Mouse (Mus musculus): ENCODE data around the gene Tmem268. TPM values are rescaled to one million over a fixed set of nuclear protein-coding genes. Genes with fewer than 3 reads are reported as not detected.

The Tmem268 gene
- 0.42 and 1.4 TPM in 2 replicates for total RNA-seq (2015; ENCODE audit: low replicate concordance)
- total RNA-seq (2017; ENCODE audit: low replicate concordance): 2.0 and 2.1 TPM in 2 replicates

DNA sequence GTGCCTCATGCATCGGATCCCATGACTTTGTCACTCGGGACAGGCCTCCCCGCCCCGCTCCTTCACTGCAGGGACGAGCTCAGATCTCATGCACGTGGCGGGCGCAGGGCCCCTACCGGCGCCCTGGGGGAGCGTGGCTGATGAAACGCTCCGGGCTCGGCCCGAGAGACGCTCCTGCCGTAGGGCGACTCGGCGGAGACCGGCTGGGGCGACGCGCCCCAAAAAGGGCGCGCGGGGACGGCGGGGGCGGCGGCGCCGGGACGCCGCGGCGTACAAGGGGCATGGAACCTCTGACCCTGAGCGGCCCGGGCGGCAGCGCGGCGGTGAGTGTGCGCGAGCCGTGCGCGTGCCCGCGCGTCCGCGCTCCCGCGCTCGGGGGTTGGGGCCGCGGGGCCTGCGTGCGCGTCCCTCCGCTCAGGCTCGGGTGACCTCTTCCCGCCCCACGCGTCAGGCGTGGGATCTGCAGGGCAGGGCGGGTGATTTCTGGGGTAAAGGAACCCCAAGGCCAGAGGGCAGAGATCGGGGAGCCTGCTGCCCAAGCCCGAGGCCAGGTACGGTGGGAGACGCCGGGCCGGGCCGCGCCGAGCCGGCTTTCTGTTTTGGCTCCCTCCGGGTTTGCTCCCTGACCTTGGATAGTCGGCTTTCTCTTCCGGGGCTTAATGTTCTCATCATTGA, at the start of gene Tmem268:
TSS of gene Tmem268 (plus strand) at position 375 of the 675 bp plus-strand sequence.
- ATAC-seq (replicated peaks; ENCODE audit: low FRiP score, poor library complexity, severe bottlenecking): peak; percentile 65

DNA sequence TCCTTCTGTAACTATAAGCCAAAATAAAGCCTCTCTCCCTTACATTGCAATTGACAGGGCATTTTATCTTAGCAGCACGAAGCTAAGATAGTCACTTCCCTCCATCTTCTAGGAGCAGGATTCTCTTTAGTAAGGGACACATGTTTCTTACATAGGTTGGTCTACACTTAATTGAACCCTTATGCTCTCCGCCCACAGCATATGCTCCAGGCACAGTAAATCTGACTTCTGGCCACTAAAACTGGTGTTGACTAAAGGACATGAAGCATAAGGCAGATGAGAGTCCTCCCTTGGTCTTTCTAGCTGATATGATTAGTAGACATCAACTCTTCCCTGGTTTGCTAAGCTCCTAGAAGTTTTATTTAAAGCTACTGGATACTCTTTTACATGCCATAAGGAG, 45.7 kb upstream of the Tmem268 start:
- ATAC-seq (replicated peaks; ENCODE audit: low FRiP score, poor library complexity, severe bottlenecking): no peak

DNA sequence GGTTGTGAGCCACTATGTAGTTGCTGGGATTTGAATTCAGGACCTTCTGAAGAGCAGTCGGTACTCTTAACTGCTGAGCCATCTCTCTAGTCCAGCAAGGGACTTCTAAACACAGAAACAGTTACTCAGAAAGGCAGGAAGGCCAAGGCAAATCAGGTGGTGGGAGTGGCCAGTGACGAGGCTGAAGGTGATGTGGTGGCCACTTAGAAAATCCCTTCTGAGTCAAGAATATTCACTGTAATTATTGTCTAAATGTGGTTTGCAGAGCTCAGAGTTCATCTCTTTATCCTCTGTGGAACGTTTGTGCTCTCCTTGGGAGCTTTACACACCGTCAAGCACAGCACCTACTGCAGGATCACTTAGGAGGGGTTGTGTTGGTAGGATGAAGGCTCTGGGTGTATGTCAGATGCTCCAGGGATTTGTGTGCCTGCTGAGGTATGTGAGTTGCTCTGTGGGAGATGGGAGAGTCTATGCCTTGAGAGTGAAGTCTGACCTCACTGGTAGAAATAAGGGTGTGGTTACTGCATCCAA, 44.1 kb upstream of the Tmem268 start:
- no peak for ATAC-seq (replicated peaks; ENCODE audit: low FRiP score, poor library complexity, severe bottlenecking)

DNA sequence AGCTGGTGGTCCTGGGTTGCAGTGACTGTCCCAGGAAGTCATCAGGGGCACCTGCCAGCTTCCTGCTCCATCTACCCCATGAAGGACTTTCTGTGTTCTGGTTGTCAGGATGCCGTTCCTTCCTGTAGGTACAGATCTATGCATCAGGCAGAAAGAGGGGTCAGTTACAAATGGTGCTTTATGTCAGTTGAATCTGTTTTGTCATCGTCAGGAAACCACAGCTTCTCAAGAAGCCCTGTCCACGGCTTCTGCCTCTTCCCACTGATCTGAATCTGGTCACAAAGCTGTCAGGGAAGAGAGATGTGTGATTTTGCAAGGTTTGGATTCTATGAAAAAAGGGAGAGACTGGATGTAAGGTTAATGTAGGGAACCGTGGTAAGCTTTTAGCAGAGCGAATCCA, 43.6 kb upstream of the Tmem268 start:
- ATAC-seq (replicated peaks; ENCODE audit: low FRiP score, poor library complexity, severe bottlenecking): no peak

DNA sequence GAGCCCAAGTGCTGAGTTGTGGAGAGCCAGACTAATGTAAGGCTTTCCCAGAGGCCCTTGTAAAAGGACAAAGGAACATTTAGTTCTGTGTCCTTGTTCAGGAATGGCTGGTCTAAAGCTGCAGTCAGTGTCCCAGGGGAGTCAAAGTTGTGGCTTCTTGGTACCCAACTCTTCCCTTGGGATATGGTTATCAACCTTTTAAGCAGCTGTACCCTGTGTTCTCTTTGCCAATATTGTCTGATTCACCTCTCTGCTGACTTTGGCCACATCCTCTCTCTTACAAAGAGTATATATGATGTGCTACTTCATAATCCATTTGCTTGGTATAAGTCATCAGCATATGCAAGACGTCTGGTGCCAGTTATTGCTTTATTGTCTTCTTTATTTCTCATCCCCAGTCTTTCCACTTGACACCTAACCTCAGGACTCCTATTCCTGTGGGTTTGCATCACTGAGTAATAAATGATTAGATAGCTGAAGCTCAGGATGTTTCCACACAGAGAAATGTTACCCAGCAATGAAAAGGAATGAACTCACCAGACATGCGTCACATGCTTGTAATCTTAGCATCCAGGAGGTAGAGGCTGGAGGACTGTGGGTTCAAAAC, 36.7 kb upstream of the Tmem268 start:
- ATAC-seq (replicated peaks; ENCODE audit: low FRiP score, poor library complexity, severe bottlenecking): no peak

DNA sequence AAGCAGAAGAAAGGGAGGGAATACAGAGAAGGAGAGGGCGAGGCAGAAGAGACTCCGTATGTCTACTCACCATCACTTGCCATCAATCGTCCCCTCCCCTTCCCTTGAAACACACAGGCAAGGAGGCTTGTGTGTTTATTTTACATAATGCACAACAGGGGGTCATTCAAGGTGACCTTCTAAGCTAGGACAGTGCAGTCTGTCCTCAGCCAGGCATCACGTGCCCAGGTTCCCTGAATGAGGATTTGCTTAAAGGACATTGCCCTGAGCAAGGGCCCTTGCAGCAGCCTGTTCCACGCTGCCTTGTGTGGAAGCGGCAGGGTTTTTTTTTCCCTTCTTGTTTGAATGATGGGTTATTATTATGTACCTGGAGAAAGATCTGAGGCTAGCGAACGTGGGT, 33.1 kb upstream of the Tmem268 start:
- ATAC-seq (replicated peaks; ENCODE audit: low FRiP score, poor library complexity, severe bottlenecking): no peak

DNA sequence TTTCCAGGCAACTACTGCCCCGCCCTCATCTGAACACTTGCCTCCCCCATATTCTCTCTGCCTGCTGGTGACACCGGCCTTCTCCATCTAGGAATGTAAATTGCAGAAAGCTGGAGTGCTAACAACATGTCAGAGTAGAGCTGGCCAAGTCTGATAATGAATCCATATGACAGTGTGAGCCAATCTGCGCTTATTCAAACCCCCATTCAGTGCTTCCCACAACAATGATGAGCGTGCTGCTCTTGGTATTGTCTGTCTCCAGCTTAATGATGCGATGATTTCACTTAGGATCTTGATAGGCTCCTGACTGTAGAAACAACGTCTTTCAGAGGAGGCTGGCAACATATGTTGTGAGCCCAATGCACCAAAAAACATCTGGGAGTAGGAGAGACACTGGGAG, 29.6 kb upstream of the Tmem268 start:
- ATAC-seq (replicated peaks; ENCODE audit: low FRiP score, poor library complexity, severe bottlenecking): no peak

DNA sequence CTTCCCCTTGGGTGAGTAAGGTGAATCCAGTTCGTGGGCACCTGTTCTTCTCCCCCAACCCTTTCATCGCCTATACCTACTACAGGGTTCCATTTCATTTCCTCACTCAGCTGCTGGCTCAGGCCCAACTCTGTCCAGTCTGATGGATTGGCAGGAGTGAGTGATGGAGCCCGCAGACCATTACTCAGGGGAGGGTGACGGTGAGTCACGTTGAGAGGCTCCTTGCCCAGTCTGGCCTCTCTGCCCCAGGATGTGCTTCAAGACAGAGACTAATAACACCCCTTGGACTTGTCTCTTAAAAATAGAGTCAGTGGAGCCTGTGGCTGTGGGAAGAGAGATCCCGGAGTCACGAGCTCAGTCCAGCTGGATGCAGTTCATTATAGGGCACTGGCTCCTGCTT, 28.2 kb upstream of the Tmem268 start:
- no peak for ATAC-seq (replicated peaks; ENCODE audit: low FRiP score, poor library complexity, severe bottlenecking)

DNA sequence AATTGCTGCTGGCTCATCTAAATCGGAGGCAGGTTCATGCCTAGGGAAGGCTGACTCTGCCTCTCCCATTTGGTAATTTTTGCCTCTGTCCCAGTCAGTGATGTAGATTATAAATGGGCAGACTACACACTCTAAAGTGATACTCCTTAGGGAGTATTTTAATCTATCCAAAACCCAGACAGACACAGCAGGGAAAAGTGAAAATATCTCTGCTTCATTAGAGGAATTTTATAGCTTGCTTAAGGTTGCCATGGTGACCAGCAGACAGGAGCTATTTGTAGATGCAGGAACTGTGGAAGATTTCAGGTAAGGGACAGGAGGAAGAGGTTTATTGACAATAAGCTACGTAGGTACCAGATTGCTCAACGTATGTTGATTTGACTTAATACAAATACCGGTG, 21.0 kb upstream of the Tmem268 start:
- ATAC-seq (replicated peaks; ENCODE audit: low FRiP score, poor library complexity, severe bottlenecking): no peak

DNA sequence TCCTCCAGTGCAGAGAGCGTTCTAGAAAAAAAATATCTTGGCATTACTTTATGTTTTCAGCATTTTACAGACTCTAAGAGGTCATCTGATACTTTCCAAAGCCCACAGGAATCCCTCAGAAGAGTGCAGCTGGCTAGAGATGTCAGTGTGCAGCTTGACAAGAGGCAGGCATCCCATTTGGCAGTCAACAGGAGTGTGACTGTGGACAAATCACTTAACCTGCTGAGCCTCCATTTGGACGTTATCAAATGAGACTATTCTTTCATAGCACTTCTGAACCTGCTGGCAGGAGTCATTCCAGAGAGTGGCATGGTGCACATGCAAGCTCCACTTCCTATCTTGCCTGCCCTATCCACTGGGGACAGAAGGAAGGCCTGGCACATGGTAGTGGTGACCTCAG, 16.4 kb upstream of the Tmem268 start:
- no peak for ATAC-seq (replicated peaks; ENCODE audit: low FRiP score, poor library complexity, severe bottlenecking)

DNA sequence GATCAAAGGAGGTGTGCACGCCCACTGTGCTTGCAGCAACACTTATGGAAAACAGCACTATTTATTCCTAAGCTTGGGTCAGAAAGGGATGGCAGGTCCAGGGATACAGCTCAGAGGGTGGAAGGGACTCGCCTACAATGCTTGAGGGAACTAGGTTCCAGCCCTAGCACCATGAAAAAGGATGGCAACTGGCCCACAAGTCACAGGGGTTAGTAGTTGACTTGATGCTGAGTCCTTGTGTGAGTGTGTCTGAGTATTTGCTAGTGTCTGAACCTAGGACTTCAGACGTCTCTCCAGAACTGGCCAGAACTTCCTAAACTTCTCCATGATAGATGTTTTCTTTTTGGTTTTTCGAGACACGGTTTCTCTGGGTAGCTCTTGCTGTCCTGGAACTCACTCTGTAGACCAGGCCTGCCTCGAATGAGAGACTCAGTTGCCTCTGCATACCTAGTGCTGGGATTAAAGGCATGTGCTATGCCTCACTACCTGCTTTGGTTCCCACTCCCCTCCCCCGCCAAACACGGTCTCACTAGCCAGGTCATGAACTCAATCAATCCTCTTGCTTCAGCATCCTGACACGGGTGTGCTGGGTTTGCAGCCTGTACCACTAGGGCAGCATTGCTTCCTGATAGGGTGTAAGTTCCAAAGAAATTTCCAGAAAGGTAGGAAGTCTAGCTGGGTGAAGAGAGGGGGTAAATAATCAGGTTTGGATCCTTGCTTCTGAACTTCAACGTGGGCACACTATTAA, 14.7 kb upstream of the Tmem268 start:
- peak; percentile 45 for ATAC-seq (replicated peaks; ENCODE audit: low FRiP score, poor library complexity, severe bottlenecking)

DNA sequence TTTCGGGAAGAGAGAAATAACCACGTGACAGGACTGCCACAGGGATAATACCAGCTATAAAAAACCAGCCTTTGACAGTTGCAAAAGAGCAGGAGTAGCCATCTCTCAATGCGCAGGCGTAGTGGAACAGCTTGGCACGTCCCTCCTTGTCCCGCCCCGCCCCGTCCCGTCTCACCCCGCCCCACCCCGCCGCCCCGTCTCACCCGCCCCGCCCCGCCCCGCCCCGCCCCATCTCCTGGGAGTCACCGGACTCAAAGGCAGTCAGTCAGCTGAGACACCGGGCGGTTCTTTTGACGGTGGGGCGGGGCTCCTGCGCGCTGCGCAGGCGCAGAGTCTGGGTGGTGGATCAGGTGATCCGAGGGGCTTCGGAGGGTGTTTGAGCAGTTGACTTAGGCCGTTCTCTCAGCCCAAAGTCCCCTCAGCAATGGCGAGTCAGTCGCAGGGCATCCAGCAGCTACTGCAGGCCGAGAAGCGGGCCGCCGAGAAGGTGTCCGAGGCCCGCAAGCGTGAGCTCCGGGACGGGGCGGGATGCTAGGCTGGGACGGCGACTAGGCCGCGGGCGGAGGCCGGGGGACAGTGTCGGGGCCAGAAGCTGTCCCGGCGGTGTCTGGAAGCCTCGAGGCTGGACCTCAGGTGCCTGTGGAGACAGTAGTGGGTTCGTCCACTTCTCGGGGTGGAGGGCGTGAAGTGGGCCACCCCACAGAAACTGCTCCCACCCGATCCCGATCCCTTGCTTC, 13.9 kb upstream of the Tmem268 start, which contains the start of gene Atp6v1g1:
TSS of gene Atp6v1g1 (plus strand) at position 279 of the 737 bp plus-strand sequence.
- ATAC-seq (replicated peaks; ENCODE audit: low FRiP score, poor library complexity, severe bottlenecking): peak; percentile 95

DNA sequence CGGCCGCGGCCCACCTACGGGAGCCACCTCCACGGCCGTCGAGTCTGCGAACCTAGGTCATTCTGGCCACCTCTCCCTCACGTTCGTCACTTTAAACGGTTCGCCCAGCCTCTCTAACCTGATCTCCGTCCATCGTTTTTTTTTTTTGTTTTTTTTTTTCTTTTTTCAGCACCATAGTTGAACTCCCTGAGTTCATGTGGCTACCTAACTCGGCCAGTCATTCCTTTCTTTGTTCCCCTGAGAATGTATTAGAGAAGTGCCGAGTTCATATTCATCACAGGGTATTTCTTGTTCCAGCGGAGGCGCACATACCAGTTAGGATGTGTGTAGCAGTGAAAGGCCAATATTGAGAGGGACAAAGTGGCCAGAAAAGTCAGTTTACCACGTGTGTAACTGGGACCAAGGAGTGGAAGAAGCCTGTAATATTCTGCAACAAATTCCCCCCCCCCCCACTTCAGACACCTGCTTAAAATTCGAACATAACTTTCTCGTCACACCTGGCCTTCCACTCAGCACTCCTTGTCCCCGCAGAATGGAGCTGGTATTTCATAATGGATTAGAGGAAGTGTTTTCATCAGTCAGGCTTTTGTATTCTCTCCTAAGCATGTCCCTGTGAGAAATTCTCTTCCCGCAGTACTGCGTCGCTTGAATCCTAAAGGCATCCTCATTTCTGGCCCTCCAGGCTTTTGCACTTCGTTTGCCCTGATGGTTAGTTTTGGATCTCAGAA, 13.2 kb upstream of the Tmem268 start:
- peak; percentile 23; the same call in 1 of the 2 replicates for ATAC-seq (replicated peaks; ENCODE audit: low FRiP score, poor library complexity, severe bottlenecking)

DNA sequence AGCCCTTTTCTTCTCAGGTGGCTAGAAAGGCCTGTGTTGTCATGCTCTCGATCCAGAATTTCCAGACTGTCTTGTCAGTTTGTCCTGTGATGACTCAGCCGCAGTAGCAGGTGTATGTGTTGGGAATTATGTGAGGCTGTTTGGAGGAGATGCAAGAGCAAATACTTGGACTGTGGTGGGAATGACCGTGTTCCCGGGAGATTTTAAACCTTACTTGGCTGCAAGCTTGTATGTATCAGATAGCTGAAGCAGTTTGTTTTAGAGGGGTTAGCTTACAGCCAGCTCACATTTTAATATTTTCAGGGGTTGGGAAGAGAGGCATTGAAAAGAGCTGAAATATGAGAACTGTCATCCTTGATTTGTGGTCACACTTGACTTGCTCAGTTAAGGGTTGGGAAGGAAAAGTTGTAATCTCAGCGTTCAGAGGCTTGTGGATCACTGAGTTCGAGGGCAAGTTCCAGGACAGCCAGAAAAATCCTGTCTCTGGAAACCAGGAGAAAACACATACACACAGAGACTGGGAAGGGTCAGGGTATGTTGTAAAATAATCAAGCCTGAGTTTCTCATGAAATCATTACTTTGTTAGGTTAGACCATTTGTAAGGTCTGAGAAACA, 12.0 kb upstream of the Tmem268 start:
- ATAC-seq (replicated peaks; ENCODE audit: low FRiP score, poor library complexity, severe bottlenecking): no peak

DNA sequence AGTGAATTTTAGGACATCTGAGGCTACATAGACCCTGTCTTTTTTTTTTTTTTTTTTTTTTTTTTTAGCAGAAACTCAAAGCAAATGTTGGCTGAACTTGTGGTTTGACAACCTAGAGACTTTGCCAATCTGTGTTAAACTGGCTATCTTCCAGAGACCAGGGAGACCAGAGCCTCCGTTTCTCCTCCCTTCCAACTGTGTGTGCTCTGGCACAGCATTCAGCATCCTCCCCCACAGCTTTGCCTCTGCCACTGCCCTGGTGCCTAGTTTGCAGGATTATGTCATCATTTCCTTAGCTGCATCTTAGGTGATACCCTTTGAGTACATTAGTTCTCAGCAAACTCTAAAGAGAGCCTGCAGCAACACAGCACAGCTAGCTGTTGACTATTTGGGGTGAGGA, 10.8 kb upstream of the Tmem268 start:
- no peak for ATAC-seq (replicated peaks; ENCODE audit: low FRiP score, poor library complexity, severe bottlenecking)

DNA sequence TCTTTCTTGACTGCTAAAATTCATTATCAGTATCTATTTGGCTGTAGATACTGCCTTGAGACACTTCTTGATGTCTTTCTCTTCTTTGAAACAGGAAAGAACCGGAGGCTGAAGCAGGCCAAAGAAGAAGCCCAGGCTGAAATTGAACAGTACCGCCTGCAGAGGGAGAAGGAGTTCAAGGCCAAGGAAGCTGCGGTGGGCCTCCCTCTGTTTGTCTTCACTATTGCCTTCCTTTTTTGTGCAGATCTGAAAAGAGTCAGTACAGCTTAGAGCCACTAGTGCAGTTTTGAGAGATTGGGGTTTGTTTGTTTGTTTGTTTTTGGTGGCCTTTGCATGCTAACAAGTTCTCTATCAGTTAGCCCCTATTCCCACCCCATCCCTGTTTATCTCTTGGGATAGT, 10.1 kb upstream of the Tmem268 start:
- no peak for ATAC-seq (replicated peaks; ENCODE audit: low FRiP score, poor library complexity, severe bottlenecking)

DNA sequence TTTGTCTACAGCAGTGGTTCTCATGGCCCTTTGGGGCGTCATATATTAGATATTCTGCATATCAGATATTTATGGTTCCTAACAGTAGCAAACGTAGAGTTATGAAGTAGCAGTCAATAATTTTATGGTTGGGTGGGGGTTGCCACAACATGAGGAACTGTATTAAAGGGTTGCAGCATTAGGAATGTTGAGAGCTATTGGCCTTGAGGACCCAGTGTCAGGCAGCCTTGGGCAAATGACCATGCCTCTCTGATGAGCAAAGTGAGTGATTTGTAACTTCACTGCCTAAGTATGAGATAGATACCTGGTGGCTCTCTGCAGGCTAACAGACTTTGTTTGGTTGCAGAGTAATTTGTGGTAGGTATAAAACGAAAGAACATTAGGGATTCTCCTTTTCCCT, 7.7 kb upstream of the Tmem268 start:
- ATAC-seq (replicated peaks; ENCODE audit: low FRiP score, poor library complexity, severe bottlenecking): no peak

DNA sequence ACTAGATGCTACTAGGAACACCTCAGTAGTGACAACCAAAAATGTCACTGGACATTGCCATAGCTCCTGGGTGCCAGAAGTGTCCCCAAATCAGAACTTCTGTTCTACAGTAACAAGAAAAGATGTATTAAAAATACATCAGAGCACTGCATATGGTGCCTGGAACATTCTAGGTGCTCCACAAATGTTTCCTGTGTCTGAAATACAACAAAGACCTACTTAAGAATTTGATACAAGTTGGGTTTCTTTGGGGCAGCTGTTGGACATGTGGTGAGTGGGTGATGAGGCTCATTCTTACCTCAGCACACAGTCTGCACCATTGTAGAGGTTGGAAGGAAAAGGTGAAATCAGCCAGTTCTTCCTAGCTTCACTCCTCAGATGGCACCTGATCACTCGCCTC, 5.7 kb upstream of the Tmem268 start:
- no peak for ATAC-seq (replicated peaks; ENCODE audit: low FRiP score, poor library complexity, severe bottlenecking)

Data from erythroid progenitor cell, adult 5-6 weeks (primary cell).